Comparison of ENCODE assay signal across 26 mouse cellular contexts in the genomic region with DNA sequence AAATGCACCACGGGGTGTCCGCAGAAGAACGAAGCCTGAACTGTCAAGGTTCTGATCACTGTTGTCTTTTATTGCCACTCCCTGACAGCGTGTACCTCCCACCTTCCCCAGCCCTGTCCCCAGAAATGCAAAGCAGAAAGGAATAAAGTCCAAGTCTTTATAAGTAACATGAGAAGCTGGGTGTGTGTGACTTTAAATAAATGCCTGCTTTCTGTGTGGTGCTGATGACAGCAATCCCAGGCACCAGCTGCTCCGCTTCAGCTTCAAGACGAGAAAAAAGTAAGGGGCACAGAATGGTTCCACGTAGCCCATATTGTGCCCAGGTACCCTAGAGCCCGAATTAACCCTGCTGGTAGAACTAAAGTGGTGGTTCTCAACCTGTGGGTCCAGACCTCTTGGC. TPM values are rescaled to one million over a fixed set of nuclear protein-coding genes. Genes with fewer than 3 reads are reported as not detected.
DNase-seq lines count a peak whose midpoint lies in the region; ATAC-seq and TF ChIP-seq lines count a peak whose summit lies in the region.
"Had no signal": no experiment of that assay in that cellular context is flagged by ENCODE, and none has a peak within 500 bp of the region (broad histone marks: within the 10 kb centered on the region; RNA-seq: fewer than 3 reads in every experiment).

No protein-coding gene starts in this region.

- DNase-seq in gastrocnemius, adult 2 months, result no peak
- no peak for DNase-seq in gastrocnemius, postnatal 10 days
- peak; percentile 9 for DNase-seq in right cerebral cortex, adult 18-20 months
- DNase-seq in right cerebral cortex, postnatal 36 days (ENCODE audit: low spot score in 2 of 2), result no peak
- no peak for DNase-seq in embryo, embryonic 10.5 days (ENCODE audit: low spot score)
- DNase-seq: adrenal gland, adult 2 months; adrenal gland, postnatal 25 days; cerebellum, adult 11-12 months; cerebellum, adult 9-10 months; cerebellum, postnatal 25 days; heart, adult 2 months; kidney, adult 8-10 months had no signal

- no peak for TF ChIP-seq CTCF in gastrocnemius, adult 2 months (IDR thresholded peaks at IDR 0.05)

- no peaks in the 10 kb centered on the region for H3K36me3 ChIP-seq in intestine, embryonic 15.5 days
- H3K36me3 ChIP-seq in intestine, embryonic 16.5 days (ENCODE audit: control insufficient read depth, insufficient read depth, low read length), result no peaks in the 10 kb centered on the region
- H3K36me3 ChIP-seq: embryonic facial prominence, embryonic 15.5 days; forebrain, embryonic 15.5 days; heart, embryonic 12.5 days; hindbrain, embryonic 10.5 days had no signal

- no peaks in the 10 kb centered on the region for H3K9me3 ChIP-seq in intestine, embryonic 15.5 days
- H3K9me3 ChIP-seq in intestine, embryonic 16.5 days (ENCODE audit: control insufficient read depth, low read length), result no peaks in the 10 kb centered on the region
- H3K9me3 ChIP-seq: embryonic facial prominence, embryonic 15.5 days; forebrain, embryonic 15.5 days; heart, embryonic 12.5 days; hindbrain, embryonic 10.5 days had no signal

- H3K4me1 ChIP-seq in intestine, embryonic 15.5 days (replicated peaks), result no peaks in the 10 kb centered on the region
- no peaks in the 10 kb centered on the region for H3K4me1 ChIP-seq in intestine, embryonic 16.5 days (ENCODE audit: control insufficient read depth, insufficient read depth, low read length)
- H3K4me1 ChIP-seq: forebrain, embryonic 15.5 days; hindbrain, embryonic 10.5 days had no signal

- 55% methylated on average over 8 of the region's 8 CpGs for WGBS in intestine, embryonic 15.5 days
- 56% methylated on average over 8 of the region's 8 CpGs for WGBS in intestine, embryonic 16.5 days

- H3K4me3 ChIP-seq in gastrocnemius, adult 2 months, result peak overlapping the region; percentile 80
- no peak overlapping the region for H3K4me3 ChIP-seq in intestine, embryonic 15.5 days (replicated peaks)
- H3K4me3 ChIP-seq in intestine, embryonic 16.5 days (ENCODE audit: low read length), result no peak overlapping the region
- H3K4me3 ChIP-seq: embryonic facial prominence, embryonic 15.5 days; erythroblast, embryonic 14.5 days; forebrain, embryonic 15.5 days; heart, adult 2 months; heart, embryonic 12.5 days; hindbrain, embryonic 10.5 days had no signal

- 0 out of 2 replicates have a peak, but pooled peaks have one; percentile 39 for ATAC-seq in intestine, embryonic 15.5 days
- ATAC-seq in intestine, embryonic 16.5 days, result no peak
- ATAC-seq: forebrain, embryonic 15.5 days; intestine, postnatal 0 days had no signal

- H3K27ac ChIP-seq in gastrocnemius, adult 2 months, result peak overlapping the region; percentile 92
- no peak overlapping the region for H3K27ac ChIP-seq in intestine, embryonic 15.5 days
- H3K27ac ChIP-seq in intestine, embryonic 16.5 days (ENCODE audit: low read length), result no peak overlapping the region
- H3K27ac ChIP-seq: embryonic facial prominence, embryonic 15.5 days; forebrain, embryonic 15.5 days; heart, adult 2 months; hindbrain, embryonic 10.5 days; hindbrain, embryonic 14.5 days had no signal

- H3K4me2 ChIP-seq in intestine, embryonic 15.5 days (replicated peaks), result no peak overlapping the region
- H3K4me2 ChIP-seq in intestine, embryonic 16.5 days (ENCODE audit: low read depth, low read length), result no peak overlapping the region
- H3K4me2 ChIP-seq: embryonic facial prominence, embryonic 15.5 days; forebrain, embryonic 15.5 days; heart, embryonic 12.5 days; hindbrain, embryonic 14.5 days had no signal

- H3K9ac ChIP-seq in intestine, embryonic 15.5 days, result no peak overlapping the region
- H3K9ac ChIP-seq in intestine, embryonic 16.5 days (ENCODE audit: low read depth, low read length), result no peak overlapping the region
- H3K9ac ChIP-seq: embryonic facial prominence, embryonic 15.5 days; forebrain, embryonic 15.5 days; heart, embryonic 12.5 days; hindbrain, embryonic 14.5 days had no signal

- intact Hi-C loops in gastrocnemius, adult 2 months (cut with DNase I), result no loop called here

- no peaks in the 10 kb centered on the region for H3K27me3 ChIP-seq in intestine, embryonic 15.5 days (replicated peaks)
- no peaks in the 10 kb centered on the region for H3K27me3 ChIP-seq in intestine, embryonic 16.5 days (replicated peaks; ENCODE audit: control insufficient read depth, insufficient read depth, low read length)
- H3K27me3 ChIP-seq: embryonic facial prominence, embryonic 15.5 days; forebrain, embryonic 15.5 days; heart, embryonic 12.5 days had no signal

RNA-seq across cellular contexts. Expression of gene Dhrs7c, which starts 3.2 kb away (rescaled TPM):
- total RNA-seq in gastrocnemius, adult 2 months (2021), result 100 to 1,000 TPM; 338 to 397 TPM
- 100 to 1,000 TPM; 357 to 408 TPM for total RNA-seq in gastrocnemius, postnatal 10 days (2021)
- polyA plus RNA-seq in intestine, embryonic 15.5 days (2015; fragmentation: Nextera tagmentation; extraction: Ambion mirVana), result 0.16 TPM in 1 of 2 replicates, not detected in the other
- 0.12 TPM in 1 of 2 replicates, not detected in the other for polyA plus RNA-seq in intestine, embryonic 16.5 days (2015; fragmentation: Nextera tagmentation; extraction: Ambion mirVana)
- total RNA-seq: adrenal gland, adult 2 months; adrenal gland, postnatal 25 days; ES-E14 had no signal
- polyA plus RNA-seq: adrenal gland, adult 2 months; erythroblast, embryonic 14.5 days; forebrain, embryonic 11.5 days; forebrain, embryonic 15.5 days; hindbrain, embryonic 10.5 days; hindbrain, embryonic 14.5 days; intestine, postnatal 0 days had no signal

RNA-seq across cellular contexts. Expression of gene Gsg1l2, which starts 26.8 kb away (rescaled TPM):
- total RNA-seq in gastrocnemius, adult 2 months (2021), result not detected
- not detected for total RNA-seq in gastrocnemius, postnatal 10 days (2021)
- 0.24 TPM in 1 of 2 replicates, not detected in the other for polyA plus RNA-seq in intestine, embryonic 15.5 days (2015; fragmentation: Nextera tagmentation; extraction: Ambion mirVana)
- polyA plus RNA-seq in intestine, embryonic 16.5 days (2015; fragmentation: Nextera tagmentation; extraction: Ambion mirVana), result 0.11 and 0.26 TPM in 2 replicates
- total RNA-seq: adrenal gland, adult 2 months; adrenal gland, postnatal 25 days; ES-E14; gastrocnemius, adult 8-10 months; gastrocnemius, postnatal 4 days; heart, adult 2 months; heart, postnatal 25 days had no signal
- polyA plus RNA-seq: adrenal gland, adult 2 months; embryonic facial prominence, embryonic 15.5 days; erythroblast, embryonic 14.5 days; forebrain, embryonic 11.5 days; forebrain, embryonic 15.5 days; heart, adult 2 months; heart, embryonic 12.5 days; hindbrain, embryonic 10.5 days; hindbrain, embryonic 14.5 days had no signal

RNA-seq across cellular contexts. Expression of gene Glp2r, which starts 30.2 kb away (rescaled TPM):
- under 1 TPM; 0.20 to 0.77 TPM for total RNA-seq in gastrocnemius, adult 2 months (2021)
- under 1 TPM; 0.09 to 0.12 TPM for total RNA-seq in gastrocnemius, postnatal 10 days (2021)
- 4.0 and 4.2 TPM in 2 replicates for polyA plus RNA-seq in intestine, embryonic 15.5 days (2015; fragmentation: Nextera tagmentation; extraction: Ambion mirVana)
- polyA plus RNA-seq in intestine, embryonic 16.5 days (2015; fragmentation: Nextera tagmentation; extraction: Ambion mirVana), result 4.4 and 5.6 TPM in 2 replicates
- total RNA-seq: adrenal gland, postnatal 25 days; ES-E14; heart, adult 2 months; heart, postnatal 25 days had no signal
- polyA plus RNA-seq: adrenal gland, adult 2 months; erythroblast, embryonic 14.5 days; forebrain, embryonic 11.5 days; heart, adult 2 months; heart, embryonic 12.5 days; hindbrain, embryonic 10.5 days; hindbrain, embryonic 14.5 days had no signal
